Mouse (Mus musculus): ENCODE data around the gene Sh3glb1.
"Not testable (repeated sequence)": the region's sequence is repeated elsewhere in the genome, so short reads cannot be mapped to it uniquely, and the experiment has no call there.

The Sh3glb1 gene

DNA sequence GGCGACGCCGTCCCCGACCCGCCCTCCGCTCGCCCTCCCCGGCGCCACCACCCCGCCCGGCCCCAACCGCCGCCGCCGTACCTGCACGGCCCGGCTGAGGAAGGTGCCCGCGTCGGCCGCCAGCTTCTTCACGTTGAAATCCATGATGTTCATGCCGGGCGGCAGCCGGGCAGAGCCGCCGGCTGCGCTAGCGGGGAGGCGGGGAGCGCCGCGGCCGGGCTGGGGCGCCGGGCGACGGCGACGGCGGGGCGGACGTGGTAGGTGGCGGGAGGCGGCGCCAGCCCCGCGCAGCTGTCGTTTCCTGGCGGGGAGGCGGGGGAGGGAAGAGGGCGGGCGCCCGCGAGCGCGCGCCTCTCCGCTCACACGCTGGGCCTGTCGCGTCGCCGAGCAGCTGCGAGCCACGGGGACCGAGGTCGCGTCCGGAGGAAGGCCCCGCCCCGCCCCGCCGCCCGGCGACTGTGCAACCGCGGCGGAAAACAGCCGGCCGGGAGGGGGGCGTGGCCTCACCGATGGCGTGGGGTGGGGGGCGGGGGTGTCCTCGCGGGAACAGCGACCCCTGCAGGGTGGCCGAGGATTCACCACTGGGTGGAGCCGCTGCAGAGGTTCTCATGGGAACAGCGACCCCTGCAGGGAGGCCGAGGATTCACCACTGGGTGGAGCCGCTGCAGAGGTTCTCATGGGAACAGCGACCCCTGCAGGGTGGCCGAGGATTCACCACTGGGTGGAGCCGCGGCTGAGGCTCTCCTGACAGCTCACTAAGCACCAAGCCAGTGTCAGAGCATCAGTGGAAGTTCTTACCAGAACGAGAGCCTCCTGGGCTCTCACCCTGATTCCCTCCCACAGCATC is at the start of gene Sh3glb1:
Gene Sh3glb1, minus strand, starts transcription at position 435 of the 847 bp plus-strand sequence.
- DNase-seq (ENCODE audit: low spot score): peak; percentile 96

GRCm38 (mm10) chr3:144765161-144765560 is 45.0 kb upstream of the Sh3glb1 start:
- DNase-seq (ENCODE audit: low spot score): no peak

DNA sequence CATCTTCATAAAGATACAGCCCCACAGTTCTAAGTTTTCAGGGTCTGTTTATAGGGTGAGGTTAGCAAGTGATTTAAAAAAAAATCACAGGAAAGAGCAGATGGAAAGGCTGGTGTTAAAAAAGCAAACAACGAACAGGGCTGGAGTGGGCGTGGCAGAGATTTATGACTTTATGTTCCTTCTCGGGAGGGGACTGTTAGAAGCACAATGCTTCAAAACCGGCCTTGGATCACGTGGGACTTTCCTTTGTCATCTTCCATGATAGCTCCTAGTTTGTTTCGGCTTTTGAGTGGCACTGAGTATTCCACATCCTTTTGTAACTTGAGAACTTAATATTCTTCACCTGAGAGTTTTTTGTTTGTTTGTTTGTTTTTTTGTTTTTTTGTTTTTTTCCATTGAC is 41.3 kb upstream of the Sh3glb1 start:
- DNase-seq (ENCODE audit: low spot score): no peak

DNA sequence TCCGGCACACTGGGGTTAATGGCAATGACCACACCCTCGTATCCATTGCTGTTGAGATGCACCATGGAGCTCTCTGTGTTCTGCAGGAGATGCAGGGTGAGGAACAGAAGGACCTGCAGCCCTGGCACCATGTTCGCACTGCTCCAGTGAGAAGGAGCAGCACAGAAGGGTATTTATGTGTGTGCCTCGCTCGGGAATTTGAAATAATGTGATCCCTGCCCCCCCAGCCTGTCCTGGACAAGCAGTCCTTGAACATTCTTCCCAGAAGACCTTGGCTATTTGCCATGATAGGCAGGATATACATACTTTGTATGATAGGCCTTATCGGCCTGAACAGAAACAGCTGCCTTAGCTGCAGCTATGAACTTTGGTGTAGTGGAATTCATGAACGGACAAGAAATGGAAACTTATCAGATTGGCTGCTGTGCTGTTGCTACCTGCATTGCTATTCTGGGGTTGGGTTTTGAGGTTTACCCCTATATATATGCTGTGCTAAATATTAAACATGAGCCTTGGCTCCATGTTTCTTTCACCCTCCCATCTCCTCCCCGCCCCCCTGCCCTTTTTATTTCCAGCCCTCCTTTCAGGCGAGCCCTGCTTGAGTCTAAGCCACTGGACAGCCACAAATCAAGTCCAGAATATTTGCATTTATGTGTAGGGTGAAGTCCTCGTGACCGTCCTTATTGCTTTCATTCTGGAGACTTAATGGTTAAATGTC is 40.6 kb upstream of the Sh3glb1 start, which contains the start of gene Clca3a1:
Gene Clca3a1, minus strand, starts transcription at position 386 of the 718 bp plus-strand sequence.
- no peak for DNase-seq (ENCODE audit: low spot score)

DNA sequence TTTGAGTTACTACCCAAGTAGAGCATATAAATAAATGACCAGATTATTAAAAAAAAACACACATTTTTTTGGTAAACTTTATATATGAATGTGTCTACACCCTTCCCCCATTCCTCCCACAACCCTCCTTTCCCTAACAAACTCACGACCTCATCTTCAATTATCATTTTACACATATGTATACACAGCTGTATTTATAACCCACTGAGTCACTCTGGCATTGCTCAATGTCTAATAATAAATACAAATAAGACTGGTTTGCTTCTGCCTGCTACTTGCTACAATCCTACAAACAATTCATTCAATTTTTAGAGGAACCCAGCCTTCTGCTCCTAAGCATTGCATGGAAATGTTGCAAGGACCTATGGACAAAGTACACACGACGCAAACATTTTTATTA is 39.6 kb upstream of the Sh3glb1 start:
- DNase-seq (ENCODE audit: low spot score): no peak

DNA sequence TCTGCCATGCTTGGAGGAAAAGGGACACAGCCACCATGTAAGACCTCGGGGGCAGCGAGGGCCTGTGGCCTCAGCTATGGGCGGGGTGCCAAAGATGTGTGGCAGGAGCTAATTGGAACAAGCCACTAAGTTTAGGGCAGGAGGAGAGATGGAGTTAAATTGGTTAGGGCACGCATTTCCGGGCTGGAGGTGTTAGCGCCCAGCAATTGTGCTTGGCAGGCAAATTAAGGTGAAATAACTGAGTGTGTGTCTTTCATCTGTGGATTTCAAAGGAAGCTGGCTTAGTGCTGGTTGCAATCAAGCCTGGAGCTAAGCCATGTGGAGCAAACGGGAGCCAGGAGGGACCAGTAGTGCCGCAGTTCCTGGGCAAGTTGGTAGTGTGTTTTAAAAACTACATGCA is 36.0 kb upstream of the Sh3glb1 start:
- not testable (repeated sequence) for DNase-seq (ENCODE audit: low spot score)

DNA sequence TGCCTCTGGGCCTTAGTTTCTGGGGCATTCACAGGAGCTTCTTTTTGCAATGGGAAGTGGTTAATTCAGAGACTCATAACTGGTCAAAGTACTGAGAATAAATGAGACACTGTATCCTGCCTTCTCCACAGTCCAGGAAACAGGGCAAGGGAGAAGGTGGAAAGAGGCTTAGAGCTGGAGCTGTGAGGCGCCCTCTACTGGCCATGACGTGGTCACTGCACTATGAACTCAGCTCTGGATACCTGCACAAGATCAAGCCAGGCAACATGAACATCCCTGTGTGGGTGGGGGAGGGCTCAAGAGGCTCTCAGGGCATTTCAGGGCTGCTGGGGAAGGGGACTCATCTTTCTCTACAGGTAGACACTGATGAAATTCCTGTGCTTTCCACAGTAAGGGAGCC is 33.0 kb upstream of the Sh3glb1 start:
- no peak for DNase-seq (ENCODE audit: low spot score)

- DNase-seq (ENCODE audit: low spot score): not testable (repeated sequence)
These were observed 29.2 kb upstream of the Sh3glb1 start for GRCm38 (mm10) chr3:144749062-144749963.

DNA sequence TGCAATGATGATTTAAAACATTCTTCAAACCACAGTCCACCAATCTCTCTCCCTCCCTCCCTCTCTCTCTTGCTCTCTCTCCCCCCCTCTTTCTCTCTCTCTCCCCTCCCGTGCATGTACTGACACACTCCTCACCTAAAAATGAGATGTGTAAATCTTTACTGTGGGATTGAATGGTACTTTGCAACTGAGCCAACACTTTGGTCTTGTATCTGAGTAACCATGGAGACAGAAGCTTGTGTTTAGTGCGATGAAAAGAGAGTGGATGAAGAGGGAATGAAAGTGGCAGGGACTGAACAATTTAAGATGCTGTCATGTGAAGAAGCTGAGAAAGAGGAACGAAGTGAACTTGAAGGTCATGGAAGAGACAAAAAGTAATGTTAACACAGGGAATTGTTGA is 27.6 kb upstream of the Sh3glb1 start:
- not testable (repeated sequence) for DNase-seq (ENCODE audit: low spot score)

DNA sequence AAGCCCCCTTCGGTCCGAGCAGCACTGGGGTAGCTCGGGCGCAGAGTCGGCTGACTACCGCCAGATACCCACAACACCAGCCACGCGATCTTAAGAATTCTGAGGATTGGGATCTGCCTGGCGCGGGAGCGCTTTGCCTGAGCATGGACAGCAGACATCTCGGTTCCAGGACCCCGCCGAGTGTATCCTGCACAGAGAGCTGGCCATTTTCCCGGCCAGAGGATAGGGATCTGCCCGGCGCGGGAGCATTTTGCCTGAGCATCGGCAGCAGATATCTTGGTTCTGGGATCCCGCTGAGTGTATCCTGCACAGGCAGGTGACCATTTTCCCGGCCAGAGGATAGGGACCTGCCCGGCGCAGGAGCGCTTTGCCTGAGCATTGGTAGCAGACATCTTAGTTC is 18.3 kb upstream of the Sh3glb1 start:
- not testable (repeated sequence) for DNase-seq (ENCODE audit: low spot score)

- DNase-seq (ENCODE audit: low spot score): no peak
These were observed 16.7 kb upstream of the Sh3glb1 start for GRCm38 (mm10) chr3:144736831-144737230.

DNA sequence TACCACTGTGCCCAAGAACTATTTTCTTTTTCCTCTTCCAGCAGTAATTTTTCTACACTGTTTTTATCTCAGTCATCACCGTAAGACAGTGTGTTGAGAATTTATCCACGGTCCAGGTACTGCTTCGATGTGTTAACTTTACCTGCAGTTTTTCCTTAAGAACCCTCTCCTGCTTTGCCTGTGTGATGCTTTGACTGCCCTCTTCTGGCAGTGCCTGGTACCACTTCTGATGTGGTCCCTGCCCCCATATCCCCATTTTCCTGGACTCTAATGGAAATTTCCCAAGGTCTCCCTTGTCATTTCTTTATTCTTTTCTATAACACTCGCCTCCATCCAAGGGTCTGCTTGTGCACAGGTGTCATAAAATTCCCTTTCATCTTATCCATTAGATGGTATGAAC is 3.3 kb upstream of the Sh3glb1 start:
- no peak for DNase-seq (ENCODE audit: low spot score)

DNA sequence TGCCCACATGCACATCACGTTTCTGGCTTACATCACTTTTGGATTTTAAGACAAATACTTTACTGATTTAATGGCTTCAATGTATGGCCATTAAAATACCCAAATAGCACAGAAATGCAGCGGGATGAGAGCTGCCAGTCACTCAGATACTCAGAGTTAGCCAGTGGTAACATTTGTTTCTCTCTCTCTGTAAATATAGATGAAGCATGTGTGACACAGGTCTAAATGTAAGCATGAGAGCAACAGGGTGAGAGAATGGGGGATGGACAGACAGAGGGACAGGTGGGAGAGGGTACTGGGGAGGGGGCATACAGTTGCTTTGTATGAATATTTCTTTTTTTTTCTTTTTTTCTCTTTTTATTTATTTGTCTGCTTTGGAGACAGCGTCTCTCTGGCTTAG is 2.4 kb upstream of the Sh3glb1 start:
- DNase-seq (ENCODE audit: low spot score): not testable (repeated sequence)

DNA sequence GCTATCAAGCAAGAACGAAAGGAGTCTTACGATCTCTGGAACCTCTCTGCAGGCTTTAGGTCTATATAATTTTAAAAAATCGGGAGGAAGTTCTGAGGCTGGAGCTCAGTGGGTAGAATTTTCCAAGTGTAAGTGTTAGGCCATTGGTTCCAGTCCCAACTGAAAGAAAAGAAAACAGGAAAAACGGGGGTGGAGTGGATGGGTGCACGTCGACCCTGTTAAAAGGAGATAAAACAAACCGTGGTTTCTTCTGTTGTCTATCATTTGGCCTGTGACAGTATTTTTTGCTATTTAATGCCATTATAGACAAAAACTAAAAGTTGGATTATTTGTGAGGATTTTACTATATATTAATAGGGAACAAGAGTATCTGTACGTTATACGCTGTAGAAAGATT is 1.7 kb upstream of the Sh3glb1 start:
- no peak for DNase-seq (ENCODE audit: low spot score)

DNA sequence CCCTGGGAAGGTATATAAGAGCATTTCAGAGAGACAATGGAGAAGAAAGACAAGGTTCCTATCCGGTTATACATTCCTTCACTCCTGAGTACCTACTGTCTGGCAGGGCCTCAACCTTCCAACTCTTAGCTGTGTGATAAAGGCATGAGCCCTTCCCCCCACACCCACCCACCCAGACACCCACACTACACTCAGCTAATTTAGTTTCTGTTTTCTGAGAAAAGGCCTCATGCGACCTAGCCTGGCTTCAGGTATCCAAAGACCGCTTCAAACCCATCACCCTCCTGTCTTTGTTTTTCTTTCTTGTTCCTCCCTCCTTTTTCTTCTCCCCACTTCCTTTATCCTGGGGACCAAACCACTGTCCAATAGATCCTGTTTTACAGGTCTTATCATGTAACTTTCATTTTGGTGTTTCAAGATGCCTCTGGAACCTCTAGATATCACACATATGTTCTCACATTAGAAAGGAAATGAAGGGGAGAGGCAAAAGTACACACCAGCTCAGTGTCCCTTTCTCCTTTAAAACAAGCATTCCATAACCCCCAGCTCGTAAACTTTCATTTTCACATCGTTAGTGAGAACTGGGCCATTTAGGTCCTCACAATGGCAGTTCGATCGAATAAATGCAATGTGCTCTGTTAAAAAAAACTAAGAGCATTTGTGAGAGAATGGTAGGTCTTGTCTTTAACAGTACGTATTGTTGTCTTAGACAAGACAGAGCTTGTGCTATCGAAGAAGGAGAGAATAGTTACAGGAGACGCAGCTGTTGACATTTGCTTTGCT is 1.1 kb upstream of the Sh3glb1 start:
- no peak for DNase-seq (ENCODE audit: low spot score)

DNA sequence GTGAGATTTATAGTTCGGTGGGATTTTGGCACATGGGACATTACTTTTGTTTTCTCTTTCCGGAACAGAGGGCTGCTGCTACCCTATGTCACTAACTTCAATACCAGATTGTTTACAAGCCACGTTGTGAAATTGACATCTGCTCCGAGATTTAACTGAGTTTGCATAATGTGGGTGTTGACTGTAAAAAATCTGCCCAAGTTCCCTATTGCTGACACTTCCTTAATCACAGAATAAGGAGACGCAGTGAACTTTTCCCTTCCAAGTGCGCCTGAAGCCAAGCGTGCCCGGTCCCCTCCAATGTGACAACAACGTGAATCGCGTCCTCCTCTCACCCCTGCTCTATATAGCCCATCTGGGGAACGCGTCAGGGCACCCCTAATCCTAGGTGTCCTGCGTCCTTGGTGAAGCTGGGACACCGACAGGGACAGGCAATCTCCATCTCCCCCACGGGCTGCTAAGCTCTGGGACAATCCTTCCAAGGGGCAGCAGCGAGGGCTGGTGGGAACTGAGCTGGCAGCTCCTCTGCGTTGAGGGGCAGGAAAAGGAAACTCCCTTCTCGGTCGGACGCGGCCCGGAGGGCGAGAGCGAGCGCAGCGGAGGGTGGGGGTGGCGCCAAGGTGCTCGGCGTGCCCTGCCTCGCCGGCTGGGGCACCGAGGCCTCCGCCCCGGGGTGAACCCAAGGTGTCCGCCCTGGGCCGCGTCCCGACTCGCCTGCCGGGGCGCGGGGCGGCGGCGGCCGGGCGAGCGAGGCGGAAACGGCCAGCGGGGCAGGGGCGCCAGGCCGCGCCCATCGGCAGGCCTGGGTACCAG is 841 bp downstream of the Sh3glb1 start:
- DNase-seq (ENCODE audit: low spot score): no peak

- no peak for DNase-seq (ENCODE audit: low spot score)
These were observed 1.4 kb downstream of the Sh3glb1 start for GRCm38 (mm10) chr3:144718706-144719087.

GRCm38 (mm10) chr3:144717835-144718234 is 2.3 kb downstream of the Sh3glb1 start:
- DNase-seq (ENCODE audit: low spot score): no peak

GRCm38 (mm10) chr3:144717121-144717520 is 3.0 kb downstream of the Sh3glb1 start:
- no peak for DNase-seq (ENCODE audit: low spot score)

DNA sequence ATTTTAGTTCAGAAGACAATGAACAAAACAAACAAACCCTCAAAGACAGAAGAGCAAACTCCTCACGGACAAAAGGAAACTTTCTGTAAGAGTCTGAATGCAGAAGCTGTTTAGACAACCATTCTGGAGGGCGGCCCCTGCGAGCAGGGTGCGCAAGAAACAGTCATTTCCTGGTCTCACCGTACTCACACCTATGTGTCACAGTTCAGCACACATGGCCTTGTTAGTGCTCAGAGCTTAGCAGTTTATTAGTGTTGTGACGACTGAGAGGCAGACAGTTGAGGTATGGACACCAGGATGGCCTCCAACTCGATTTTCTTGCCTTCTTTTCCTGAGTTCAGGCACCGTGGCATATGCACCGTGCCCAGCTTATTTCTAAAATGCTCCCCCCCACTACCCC is 4.2 kb downstream of the Sh3glb1 start:
- no peak for DNase-seq (ENCODE audit: low spot score)

DNA sequence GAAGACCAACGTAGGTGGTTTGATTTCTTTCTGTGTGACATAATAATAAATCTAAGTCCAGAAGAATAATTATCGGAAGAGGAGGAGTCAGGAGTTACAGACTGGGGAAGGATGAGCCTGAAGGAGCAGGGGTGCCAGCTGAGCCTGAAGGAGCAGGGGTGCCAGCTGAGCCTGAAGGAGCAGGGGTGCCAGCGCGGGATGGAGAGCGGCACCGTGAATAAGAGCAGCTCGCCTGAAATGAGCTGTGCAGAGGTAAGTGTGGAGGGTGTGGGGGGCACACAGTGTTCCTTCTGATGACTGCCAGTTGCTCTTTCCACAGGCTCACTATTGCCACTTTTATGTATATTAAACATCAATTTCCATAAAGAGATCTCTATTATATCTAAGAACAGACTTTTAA is 5.1 kb downstream of the Sh3glb1 start:
- DNase-seq (ENCODE audit: low spot score): no peak

All from urinary bladder, postnatal 10 days (tissue).